Comparison of ENCODE assay signal across 11 mouse cellular contexts in the genomic region with DNA sequence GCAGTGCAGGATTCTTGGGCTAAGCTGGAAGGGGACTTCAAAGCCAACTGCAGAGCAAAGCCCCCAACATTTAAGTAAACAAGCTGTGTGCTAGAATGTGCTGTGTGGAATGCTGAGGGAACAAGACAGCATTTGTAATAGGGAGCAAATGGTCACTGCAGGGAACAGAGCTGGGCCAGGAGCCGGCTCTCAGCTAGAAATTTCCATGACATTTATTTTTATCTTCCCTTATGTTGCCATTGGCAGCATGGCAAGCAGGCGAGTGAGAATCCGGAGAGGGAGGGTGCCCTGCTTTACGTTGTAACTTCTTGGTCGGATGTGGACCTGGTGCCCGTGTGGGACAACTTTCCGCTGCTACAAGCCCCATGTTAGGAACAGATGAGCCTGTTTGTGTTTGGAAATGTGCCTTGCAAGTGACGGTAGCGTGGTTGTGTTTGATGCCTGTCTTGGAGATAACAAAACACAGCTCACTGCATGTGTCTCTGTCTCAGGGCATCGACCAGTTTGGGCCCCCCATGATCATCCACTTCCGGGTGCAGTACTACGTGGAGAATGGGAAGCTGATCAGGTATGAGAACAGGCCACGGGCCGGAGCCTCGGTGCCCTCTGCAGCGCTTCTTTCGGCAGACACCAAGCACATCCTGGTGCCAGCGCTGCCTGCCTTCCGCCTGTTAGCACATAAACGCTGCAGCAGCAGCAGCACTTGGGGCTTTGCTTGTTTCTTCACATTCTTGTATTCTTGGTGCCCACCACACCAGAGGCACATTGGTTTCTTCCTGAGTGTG. TPM values are rescaled to one million over a fixed set of nuclear protein-coding genes. Genes with fewer than 3 reads are reported as not detected.
DNase-seq lines count a peak whose midpoint lies in the region; ATAC-seq lines count a peak whose summit lies in the region.
"Had no signal": no experiment of that assay in that cellular context is flagged by ENCODE, and none has a peak within 500 bp of the region (broad histone marks: within the 10 kb centered on the region; RNA-seq: fewer than 3 reads in every experiment).

No protein-coding gene starts in this region.

- no peak overlapping the region for H3K4me3 ChIP-seq in midbrain, embryonic 11.5 days (ENCODE audit: low read depth, low read length)
- no peak overlapping the region for H3K4me3 ChIP-seq in midbrain, embryonic 14.5 days (replicated peaks; ENCODE audit: low read depth, low read length)
- H3K4me3 ChIP-seq in midbrain, embryonic 15.5 days: no peak overlapping the region
- H3K4me3 ChIP-seq: embryonic facial prominence, embryonic 15.5 days had no signal

- ATAC-seq in midbrain, embryonic 11.5 days (ENCODE audit: low FRiP score): no peak
- no peak for ATAC-seq in midbrain, embryonic 14.5 days (ENCODE audit: low FRiP score, low TSS enrichment)
- ATAC-seq in midbrain, embryonic 15.5 days (replicated peaks): no peak

- peak; percentile 55 to 59 for DNase-seq in heart, adult 18-20 months
- DNase-seq in heart, adult 8-10 months (ENCODE audit: low spot score): no peak
- DNase-seq in midbrain, embryonic 11.5 days (ENCODE audit: low spot score, missing footprints): peak; percentile 19
- no peak for DNase-seq in midbrain, embryonic 14.5 days
- DNase-seq in cerebellum, postnatal 36 days: peak; percentile 80 to 87
- DNase-seq in lung, postnatal 14 days: peak; percentile 22
- DNase-seq in thymus, postnatal 10 days (ENCODE audit: low spot score in 2 of 2): no peak
- DNase-seq: gastrocnemius, postnatal 25 days; thymus, postnatal 25 days had no signal

- no peak overlapping the region for H3K9ac ChIP-seq in midbrain, embryonic 11.5 days (ENCODE audit: low read length)
- no peak overlapping the region for H3K9ac ChIP-seq in midbrain, embryonic 14.5 days (replicated peaks; ENCODE audit: low read length)
- no peak overlapping the region for H3K9ac ChIP-seq in midbrain, embryonic 15.5 days
- H3K9ac ChIP-seq: embryonic facial prominence, embryonic 15.5 days had no signal

- no peaks in the 10 kb centered on the region for H3K9me3 ChIP-seq in midbrain, embryonic 11.5 days (ENCODE audit: control insufficient read depth, low read length)
- H3K9me3 ChIP-seq in midbrain, embryonic 14.5 days (ENCODE audit: control insufficient read depth, low read length): no peaks in the 10 kb centered on the region
- H3K9me3 ChIP-seq in midbrain, embryonic 15.5 days: no peaks in the 10 kb centered on the region
- H3K9me3 ChIP-seq: embryonic facial prominence, embryonic 15.5 days had no signal

- H3K27ac ChIP-seq in midbrain, embryonic 11.5 days (ENCODE audit: low read depth, low read length): no peak overlapping the region
- no peak overlapping the region for H3K27ac ChIP-seq in midbrain, embryonic 14.5 days (replicated peaks; ENCODE audit: low read depth, low read length)
- no peak overlapping the region for H3K27ac ChIP-seq in midbrain, embryonic 15.5 days
- H3K27ac ChIP-seq: embryonic facial prominence, embryonic 15.5 days had no signal

- no peaks in the 10 kb centered on the region for H3K36me3 ChIP-seq in midbrain, embryonic 11.5 days (ENCODE audit: control insufficient read depth, insufficient read depth, low read length)
- 0 out of 2 replicates have a peak, but pooled peaks cover 3% of the 10 kb centered on the region for H3K36me3 ChIP-seq in midbrain, embryonic 14.5 days (ENCODE audit: control insufficient read depth, insufficient read depth, low read length)
- H3K36me3 ChIP-seq in midbrain, embryonic 15.5 days (replicated peaks): no peaks in the 10 kb centered on the region

- 92% methylated on average over 20 of the region's 20 CpGs for WGBS in midbrain, embryonic 11.5 days
- WGBS in midbrain, embryonic 14.5 days: 93% methylated on average over 20 of the region's 20 CpGs
- WGBS in midbrain, embryonic 15.5 days: 91% methylated on average over 20 of the region's 20 CpGs

- no peak overlapping the region for H3K4me2 ChIP-seq in midbrain, embryonic 11.5 days
- H3K4me2 ChIP-seq in midbrain, embryonic 14.5 days (ENCODE audit: low read length): no peak overlapping the region
- no peak overlapping the region for H3K4me2 ChIP-seq in midbrain, embryonic 15.5 days
- H3K4me2 ChIP-seq: embryonic facial prominence, embryonic 15.5 days had no signal

- H3K27me3 ChIP-seq in midbrain, embryonic 11.5 days (ENCODE audit: control insufficient read depth, insufficient read depth, low read length): no peaks in the 10 kb centered on the region
- no peaks in the 10 kb centered on the region for H3K27me3 ChIP-seq in midbrain, embryonic 14.5 days (ENCODE audit: control insufficient read depth, insufficient read depth, low read length)
- no peaks in the 10 kb centered on the region for H3K27me3 ChIP-seq in midbrain, embryonic 15.5 days (replicated peaks)
- H3K27me3 ChIP-seq: embryonic facial prominence, embryonic 15.5 days had no signal

- no peaks in the 10 kb centered on the region for H3K4me1 ChIP-seq in midbrain, embryonic 11.5 days (ENCODE audit: control insufficient read depth, insufficient read depth, low read length)
- H3K4me1 ChIP-seq in midbrain, embryonic 14.5 days (ENCODE audit: control insufficient read depth, insufficient read depth, low read length): no peaks in the 10 kb centered on the region
- no peaks in the 10 kb centered on the region for H3K4me1 ChIP-seq in midbrain, embryonic 15.5 days

RNA-seq across cellular contexts. Expression of a gene that starts 52.8 kb away (rescaled TPM):
- 10 to 100 TPM; 36.7 to 37.1 TPM for total RNA-seq in heart, adult 18-20 months (2021)
- total RNA-seq in heart, adult 8-10 months (2022): 10 to 100 TPM; 28.6 to 35.3 (median 32.5) TPM
- 15.9 and 20.1 TPM in 2 replicates for polyA plus RNA-seq in midbrain, embryonic 11.5 days (2014; fragmentation: Nextera tagmentation; extraction: Ambion mirVana)
- 5.9 and 11.0 TPM in 2 replicates for polyA plus RNA-seq in midbrain, embryonic 14.5 days (2014; fragmentation: Nextera tagmentation; extraction: Ambion mirVana)
- 9.2 and 9.7 TPM in 2 replicates for polyA plus RNA-seq in midbrain, embryonic 15.5 days (2015; fragmentation: Nextera tagmentation; extraction: Ambion mirVana)

RNA-seq across cellular contexts. Expression of a gene that starts 59.5 kb away (rescaled TPM):
- 100 to 1,000 TPM; 131 to 141 TPM for total RNA-seq in heart, adult 18-20 months (2021)
- 100 to 1,000 TPM; 120 to 137 (median 129) TPM for total RNA-seq in heart, adult 8-10 months (2022)
- 275 and 291 TPM in 2 replicates for polyA plus RNA-seq in midbrain, embryonic 11.5 days (2014; fragmentation: Nextera tagmentation; extraction: Ambion mirVana)
- polyA plus RNA-seq in midbrain, embryonic 14.5 days (2014; fragmentation: Nextera tagmentation; extraction: Ambion mirVana): 217 and 257 TPM in 2 replicates
- 180 and 195 TPM in 2 replicates for polyA plus RNA-seq in midbrain, embryonic 15.5 days (2015; fragmentation: Nextera tagmentation; extraction: Ambion mirVana)

Comparison
In these comparisons a context has a peak if more than half of its experiments do, and no peak if none do; other contexts are left out.
1. DNase-seq: peak in heart, adult 18-20 months (2 of 2), midbrain, embryonic 11.5 days (single experiment), cerebellum, postnatal 36 days (2 of 2) and lung, postnatal 14 days (single experiment); none in heart, adult 8-10 months (single experiment), midbrain, embryonic 14.5 days (single experiment) and thymus, postnatal 10 days (0 of 2).